Mouse (Mus musculus): ENCODE results near the gene Trpc2.

DNA sequence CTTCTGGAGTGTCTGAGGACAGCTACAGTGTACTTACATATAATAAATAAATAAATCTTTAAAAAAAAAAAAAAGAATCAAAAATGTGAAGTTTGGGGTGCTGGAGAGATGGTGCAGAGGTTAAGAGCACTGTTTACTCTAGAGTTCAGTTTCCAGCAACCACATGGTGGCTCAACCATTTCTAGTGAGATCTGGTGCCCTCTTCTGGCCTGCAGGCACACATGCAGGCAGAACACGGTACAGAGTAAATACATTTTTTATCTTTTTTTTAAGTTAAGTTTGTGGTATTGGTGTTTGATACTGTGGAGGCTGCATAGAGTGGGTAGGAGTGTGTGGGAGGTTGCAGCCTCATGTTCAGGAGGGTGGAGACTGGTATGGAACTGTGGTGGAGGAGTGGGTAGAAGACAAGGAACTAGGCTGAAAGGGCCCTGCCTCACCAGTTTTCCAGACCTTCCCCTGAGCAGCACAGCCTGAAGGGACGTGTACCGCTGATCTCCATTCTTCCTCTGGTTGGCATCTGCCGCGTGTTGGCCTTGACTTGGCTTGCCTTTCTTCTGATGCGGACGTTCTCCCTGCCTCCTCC, 6.1 kb upstream of the Trpc2 start:
- TF ChIP-seq CTCF (IDR thresholded peaks at IDR 0.05; ENCODE audit: control insufficient read depth, insufficient read depth, insufficient read length) = peak; percentile 6
- no peak for TF ChIP-seq MYOG (IDR thresholded peaks at IDR 0.05; ENCODE audit: control insufficient read depth, extremely low read depth, insufficient read length)
- TF ChIP-seq USF1 (IDR thresholded peaks at IDR 0.05; ENCODE audit: low read depth) = no peak

Data from C2C12 (cell line).